9 mouse cellular contexts compared by ENCODE assay signal in genomic region chr4:91371131-91371818, GRCm38 (mm10). TPM values are rescaled to one million over a fixed set of nuclear protein-coding genes. Genes with fewer than 3 reads are reported as not detected.
DNase-seq lines count a peak whose midpoint lies in the region; ATAC-seq and TF ChIP-seq lines count a peak whose summit lies in the region.
"Had no signal": no experiment of that assay in that cellular context is flagged by ENCODE, and none has a peak within 500 bp of the region (broad histone marks: within the 10 kb centered on the region; RNA-seq: fewer than 3 reads in every experiment).

No protein-coding gene starts in this region.

- DNase-seq in heart, adult 18-20 months: no peak
- peak; percentile 71 for DNase-seq in brain, adult 2 months (ENCODE audit: low read depth, low spot score)
- peak; percentile 35 for DNase-seq in layer of hippocampus, adult 9-11 months
- DNase-seq in midbrain, embryonic 14.5 days: peak; percentile 77
- no peak for DNase-seq in adipocyte (ENCODE audit: low spot score)
- no peak for DNase-seq in thymus, postnatal 0 days (ENCODE audit: low spot score)

- no peaks in the 10 kb centered on the region for H3K36me3 ChIP-seq in heart, embryonic 15.5 days
- H3K36me3 ChIP-seq in midbrain, embryonic 14.5 days (ENCODE audit: control insufficient read depth, insufficient read depth, low read length): no peaks in the 10 kb centered on the region

- H3K4me3 ChIP-seq in heart, embryonic 15.5 days: peak overlapping the region; percentile 50
- H3K4me3 ChIP-seq in embryonic fibroblast, embryonic 13.5 days (ENCODE audit: insufficient read depth, low read length): peak overlapping the region; percentile 33
- peak overlapping the region; percentile 81 for H3K4me3 ChIP-seq in midbrain, embryonic 14.5 days (replicated peaks; ENCODE audit: low read depth, low read length)

- H3K27me3 ChIP-seq in heart, embryonic 15.5 days: peaks cover 68% of the 10 kb centered on the region
- no peaks in the 10 kb centered on the region for H3K27me3 ChIP-seq in midbrain, embryonic 14.5 days (ENCODE audit: control insufficient read depth, insufficient read depth, low read length)

- TF ChIP-seq POLR2A in embryonic fibroblast, embryonic 13.5 days (IDR thresholded peaks at IDR 0.05; ENCODE audit: low read depth, low read length): no peak

- peak overlapping the region; percentile 89 for H3K4me2 ChIP-seq in heart, embryonic 15.5 days
- peak overlapping the region; percentile 95 for H3K4me2 ChIP-seq in midbrain, embryonic 14.5 days (ENCODE audit: low read length)

- peak overlapping the region; percentile 26; the same call in 1 of the 2 replicates for H3K9ac ChIP-seq in heart, embryonic 15.5 days
- peak overlapping the region; percentile 80 for H3K9ac ChIP-seq in midbrain, embryonic 14.5 days (replicated peaks; ENCODE audit: low read length)

- TF ChIP-seq CTCF in embryonic fibroblast, embryonic 13.5 days (IDR thresholded peaks at IDR 0.05; ENCODE audit: borderline replicate concordance, insufficient read depth, low read length): no peak

- peak; percentile 37 for ATAC-seq in heart, embryonic 15.5 days (replicated peaks; ENCODE audit: insufficient number of reproducible peaks, insufficient read depth, low FRiP score, low read depth)
- peak; percentile 44 for ATAC-seq in midbrain, embryonic 14.5 days (ENCODE audit: low FRiP score, low TSS enrichment)
- ATAC-seq: Patski had no signal

- H3K27ac ChIP-seq in heart, embryonic 15.5 days: no peak overlapping the region
- no peak overlapping the region for H3K27ac ChIP-seq in embryonic fibroblast, embryonic 13.5 days (ENCODE audit: insufficient read depth, low read length)
- H3K27ac ChIP-seq in midbrain, embryonic 14.5 days (replicated peaks; ENCODE audit: low read depth, low read length): peak overlapping the region; percentile 94

- under 1% methylated on average over 77 of the region's 82 CpGs for WGBS in heart, embryonic 15.5 days
- under 1% methylated on average over 79 of the region's 82 CpGs for WGBS in midbrain, embryonic 14.5 days

- peaks cover 29% of the 10 kb centered on the region for H3K4me1 ChIP-seq in heart, embryonic 15.5 days (replicated peaks)
- H3K4me1 ChIP-seq in embryonic fibroblast, embryonic 13.5 days (ENCODE audit: control insufficient read depth, insufficient read depth, low read length): no peaks in the 10 kb centered on the region
- H3K4me1 ChIP-seq in midbrain, embryonic 14.5 days (ENCODE audit: control insufficient read depth, insufficient read depth, low read length): peaks cover 35% of the 10 kb centered on the region

- H3K9me3 ChIP-seq in heart, embryonic 15.5 days (replicated peaks): no peaks in the 10 kb centered on the region
- H3K9me3 ChIP-seq in midbrain, embryonic 14.5 days (ENCODE audit: control insufficient read depth, low read length): no peaks in the 10 kb centered on the region

RNA-seq across cellular contexts. Expression of gene Elavl2, which starts 29.3 kb away (rescaled TPM):
- polyA plus RNA-seq in heart, embryonic 15.5 days (2015; fragmentation: Nextera tagmentation; extraction: Ambion mirVana): 1.4 and 4.6 TPM in 2 replicates
- under 1 TPM; 0.50 to 0.57 TPM for total RNA-seq in heart, adult 18-20 months (2021)
- polyA plus RNA-seq in embryonic fibroblast, embryonic 13.5 days (2011; ENCODE audit: insufficient read length, low read depth, missing spikeins): 2.0 and 4.5 TPM in 2 replicates
- 136 and 171 TPM in 2 replicates for polyA plus RNA-seq in midbrain, embryonic 14.5 days (2014; fragmentation: Nextera tagmentation; extraction: Ambion mirVana)
- polyA plus RNA-seq in thymus, postnatal 0 days (2015; fragmentation: Nextera tagmentation; extraction: Ambion mirVana): 0.12 TPM in 2 replicates
- polyA plus RNA-seq: Patski had no signal

Comparison
In these comparisons a context has a peak if more than half of its experiments do, and no peak if none do; other contexts are left out.
1. DNase-seq: peak in brain, adult 2 months (single experiment), layer of hippocampus, adult 9-11 months (single experiment) and midbrain, embryonic 14.5 days (single experiment); none in heart, adult 18-20 months (0 of 2), adipocyte (single experiment) and thymus, postnatal 0 days (single experiment).
2. RNA of gene Elavl2, which starts 29.3 kb away (polyA plus RNA-seq): 136 to 171 TPM in midbrain, embryonic 14.5 days; 2.0 to 4.5 TPM in embryonic fibroblast, embryonic 13.5 days, 1.4 to 4.6 TPM in heart, embryonic 15.5 days and 0.12 TPM in thymus, postnatal 0 days; every median in the first group is over 10 times any median in the second.
3. Peak in every context shown above with its lines, with median percentiles within 50 percentile points of each other: H3K4me3 ChIP-seq.